Mouse (Mus musculus): Measurements from ENCODE around the gene Magt1. TPM values are rescaled to one million over a fixed set of nuclear protein-coding genes. Genes with fewer than 3 reads are reported as not detected.
"Not testable (repeated sequence)": the region's sequence is repeated elsewhere in the genome, so short reads cannot be mapped to it uniquely, and the experiment has no call there.

The Magt1 gene
- polyA plus RNA-seq, 1 experiment from 2014 or later: 30.9 TPM

GRCm38 (mm10) chrX:105923896-105924295 is 87.8 kb downstream of the Magt1 start:
- 0 out of 2 replicates have a peak, but pooled peaks cover 6% of the 10 kb centered on the region for H3K36me3 ChIP-seq
- H3K9me3 ChIP-seq (replicated peaks): no peaks in the 10 kb centered on the region
- no peak overlapping the region for H3K4me3 ChIP-seq (replicated peaks)
- peaks cover 18% of the 10 kb centered on the region for H3K4me1 ChIP-seq (replicated peaks)
- no peak overlapping the region for H3K9ac ChIP-seq
- ATAC-seq (ENCODE audit: low read depth): no peak
- no peak overlapping the region for H3K4me2 ChIP-seq
- no CpG with 5 or more reads among the region's 1 CpGs for WGBS (ENCODE audit: insufficient replicate concordance)
- no peak overlapping the region for H3K27ac ChIP-seq
- no peak for DNase-seq
- H3K27me3 ChIP-seq: no peaks in the 10 kb centered on the region

- H3K27me3 ChIP-seq; H3K9ac ChIP-seq; H3K9me3 ChIP-seq (replicated peaks); H3K4me2 ChIP-seq; H3K27ac ChIP-seq; ATAC-seq (ENCODE audit: low read depth); H3K36me3 ChIP-seq; H3K4me3 ChIP-seq (replicated peaks); DNase-seq: not testable (repeated sequence)
- H3K4me1 ChIP-seq (replicated peaks): peaks cover 18% of the 10 kb centered on the region
- 61% methylated on average over 7 of the region's 7 CpGs for WGBS (ENCODE audit: insufficient replicate concordance)
Measured at GRCm38 (mm10) chrX:105922986-105923385, 88.7 kb downstream of the Magt1 start.

- no peak overlapping the region for H3K4me2 ChIP-seq
- H3K4me3 ChIP-seq (replicated peaks): no peak overlapping the region
- H3K27ac ChIP-seq: no peak overlapping the region
- 74% methylated on average over 2 of the region's 2 CpGs for WGBS (ENCODE audit: insufficient replicate concordance)
- H3K4me1 ChIP-seq (replicated peaks): peaks cover 7% of the 10 kb centered on the region
- ATAC-seq (ENCODE audit: low read depth) (no peak), DNase-seq (peak; percentile 21)
- H3K9me3 ChIP-seq (replicated peaks): no peaks in the 10 kb centered on the region
- H3K27me3 ChIP-seq: no peaks in the 10 kb centered on the region
- no peak overlapping the region for H3K9ac ChIP-seq
- H3K36me3 ChIP-seq: 0 out of 2 replicates have a peak, but pooled peaks cover 6% of the 10 kb centered on the region
Measured at GRCm38 (mm10) chrX:105921421-105921820, 90.3 kb downstream of the Magt1 start.

Other genes starting within 250 kb of the Magt1 start
- not detected in 2 replicates for gene Fgf16, start 247.6 kb downstream of the Magt1 start, polyA plus RNA-seq (2015; fragmentation: Nextera tagmentation; extraction: Ambion mirVana)
- gene Atrx, start 82.5 kb downstream of the Magt1 start, polyA plus RNA-seq (2015; fragmentation: Nextera tagmentation; extraction: Ambion mirVana): 51.5 and 62.0 TPM in 2 replicates
- gene Cox7b, start 3.8 kb upstream of the Magt1 start, polyA plus RNA-seq (2015; fragmentation: Nextera tagmentation; extraction: Ambion mirVana): 303 and 349 TPM in 2 replicates
- gene Atp7a, start 15.4 kb upstream of the Magt1 start, polyA plus RNA-seq (2015; fragmentation: Nextera tagmentation; extraction: Ambion mirVana): 6.7 and 8.5 TPM in 2 replicates
- 0.43 and 0.67 TPM in 2 replicates for gene Tlr13, start 131.3 kb upstream of the Magt1 start, polyA plus RNA-seq (2015; fragmentation: Nextera tagmentation; extraction: Ambion mirVana)
- 172 and 182 TPM in 2 replicates for gene Pgk1, start 175.2 kb upstream of the Magt1 start, polyA plus RNA-seq (2015; fragmentation: Nextera tagmentation; extraction: Ambion mirVana)
- 6.9 and 8.3 TPM in 2 replicates for gene Taf9b, start 209.3 kb upstream of the Magt1 start, polyA plus RNA-seq (2015; fragmentation: Nextera tagmentation; extraction: Ambion mirVana)
- not detected in 2 replicates for gene Fnd3c2, start 243.5 kb upstream of the Magt1 start, polyA plus RNA-seq (2015; fragmentation: Nextera tagmentation; extraction: Ambion mirVana)